Mouse (Mus musculus): ENCODE data around the gene Inpp5b.

GRCm38 (mm10) chr4:124709961-124710446 lies 31.6 kb upstream of the Inpp5b start:
- TF ChIP-seq POLR2A (IDR thresholded peaks at IDR 0.05; ENCODE audit: insufficient read depth, low read length) (no peak), CTCF (IDR thresholded peaks at IDR 0.05; ENCODE audit: low read depth, low read length) (no peak), EP300 (IDR thresholded peaks at IDR 0.05; ENCODE audit: insufficient read depth, low read depth, low read length) (no peak)
